Mouse (Mus musculus): ENCODE measurements around the gene Crybg2. TPM values are rescaled to one million over a fixed set of nuclear protein-coding genes. Genes with fewer than 3 reads are reported as not detected.

Crybg2 gene
- total and polyA plus RNA-seq, 3 experiments = 0.65 to 2.3 TPM; not detected in 1

DNA sequence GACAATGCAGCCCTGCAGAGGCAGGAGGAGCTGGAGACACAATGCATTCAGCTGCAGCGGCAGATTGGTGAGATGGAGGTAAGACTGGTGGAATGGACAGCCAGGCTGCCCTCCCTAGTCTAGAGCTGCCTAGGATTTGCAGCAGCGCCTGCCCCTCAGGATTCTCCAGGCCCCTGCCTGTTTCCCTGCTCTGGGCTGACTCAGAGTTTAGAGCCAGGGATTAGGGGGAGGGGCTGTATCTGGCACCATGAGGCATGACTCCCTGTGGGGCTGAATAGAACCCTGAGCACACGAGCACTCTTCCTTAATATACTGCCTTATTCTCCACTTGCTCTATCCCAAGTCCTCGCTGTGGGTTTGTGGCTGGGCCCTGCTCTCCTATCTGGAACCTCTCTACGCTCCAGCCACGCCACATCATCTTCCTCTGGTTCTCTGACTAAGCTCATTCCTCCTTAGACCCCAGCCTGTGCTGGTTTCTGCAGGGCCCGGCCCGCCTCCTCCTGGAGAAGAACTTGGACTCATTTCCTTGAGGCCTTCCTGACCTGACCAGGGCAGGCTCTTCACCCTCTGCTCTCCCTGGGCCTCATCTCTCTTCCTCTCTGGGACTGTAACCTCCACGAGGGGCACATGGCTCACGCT lies 52.9 kb downstream of the Crybg2 start:
- H3K27ac ChIP-seq (ENCODE audit: control insufficient read depth, low read depth, low read length) = no peak overlapping the region

GRCm38 (mm10) chr4:134114038-134114437 lies 53.4 kb downstream of the Crybg2 start:
- no peak for DNase-seq (ENCODE audit: low read depth, low spot score)
- Histone ChIP-seq H3K9ac (ENCODE audit: control insufficient read depth, low read depth, low read length, poor library complexity, severe bottlenecking) (no peak overlapping the region), H3K36me3 (ENCODE audit: control insufficient read depth in 1 of 2, insufficient read depth in 2 of 2, low read length in 2 of 2) (peaks cover 0 to 13% of the 10 kb centered on the region in 2 experiments; a peak in 2 of 4 replicates), H3K4me1 (ENCODE audit: control insufficient read depth in 1 of 2, insufficient read depth in 2 of 2, low read length in 2 of 2) (peaks cover 8 to 29% of the 10 kb centered on the region in 2 experiments), H3K27ac (ENCODE audit: control insufficient read depth, low read depth, low read length) (no peak overlapping the region), H3K79me2 (ENCODE audit: control insufficient read depth, insufficient read depth, low read length, poor library complexity) (no peaks in the 10 kb centered on the region), H3K27me3 (ENCODE audit: control insufficient read depth in 1 of 2, insufficient read depth in 2 of 2, low read length in 2 of 2) (no peaks in the 10 kb centered on the region), H3K9me3 (replicated peaks; ENCODE audit: insufficient read depth, low read length) (no peaks in the 10 kb centered on the region), H3K4me3 (ENCODE audit: control insufficient read depth in 1 of 2, insufficient read depth in 1 of 2, low read depth in 2 of 2, low read length in 2 of 2) (no peak overlapping the region)
- TF ChIP-seq USF1 (IDR thresholded peaks at IDR 0.05; ENCODE audit: low read depth, low read length) (no peak), NELFE (IDR thresholded peaks at IDR 0.05; ENCODE audit: low read depth, low read length) (no peak)

More for the DNA sequence above, 52.9 kb downstream of the Crybg2 start:
- peaks cover 7 to 29% of the 10 kb centered on the region in 2 experiments for H3K4me1 ChIP-seq (ENCODE audit: control insufficient read depth in 1 of 2, insufficient read depth in 2 of 2, low read length in 2 of 2)
- H3K9ac ChIP-seq (ENCODE audit: control insufficient read depth, low read depth, low read length, poor library complexity, severe bottlenecking) = no peak overlapping the region
- no peaks in the 10 kb centered on the region for H3K9me3 ChIP-seq (replicated peaks; ENCODE audit: insufficient read depth, low read length)
- H3K36me3 ChIP-seq (ENCODE audit: control insufficient read depth in 1 of 2, insufficient read depth in 2 of 2, low read length in 2 of 2) = peaks cover 0 to 13% of the 10 kb centered on the region in 2 experiments; a peak in 2 of 4 replicates
- no peak for DNase-seq (ENCODE audit: low read depth, low spot score)
- no peaks in the 10 kb centered on the region for H3K79me2 ChIP-seq (ENCODE audit: control insufficient read depth, insufficient read depth, low read length, poor library complexity)
- TF ChIP-seq MAX (IDR thresholded peaks at IDR 0.05; ENCODE audit: low read length) (no peak), MYB (IDR thresholded peaks at IDR 0.05; ENCODE audit: low read depth, low read length) (no peak), POLR2AphosphoS5 (IDR thresholded peaks at IDR 0.05; ENCODE audit: borderline replicate concordance, low read depth, low read length) (no peak), ELF1 (IDR thresholded peaks at IDR 0.05; ENCODE audit: low read depth, low read length) (no peak)
- no peak overlapping the region for H3K4me3 ChIP-seq (ENCODE audit: control insufficient read depth in 1 of 2, insufficient read depth in 1 of 2, low read depth in 2 of 2, low read length in 2 of 2)
- H3K27me3 ChIP-seq (ENCODE audit: control insufficient read depth in 1 of 2, insufficient read depth in 2 of 2, low read length in 2 of 2) = no peaks in the 10 kb centered on the region

- Histone ChIP-seq H3K36me3 (ENCODE audit: control insufficient read depth in 1 of 2, insufficient read depth in 2 of 2, low read length in 2 of 2) (peaks cover 0 to 19% of the 10 kb centered on the region in 2 experiments; a peak in 2 of 4 replicates), H3K27ac (ENCODE audit: control insufficient read depth, low read depth, low read length) (no peak overlapping the region), H3K27me3 (ENCODE audit: control insufficient read depth in 1 of 2, insufficient read depth in 2 of 2, low read length in 2 of 2) (no peaks in the 10 kb centered on the region), H3K9ac (ENCODE audit: control insufficient read depth, low read depth, low read length, poor library complexity, severe bottlenecking) (no peak overlapping the region), H3K79me2 (ENCODE audit: control insufficient read depth, insufficient read depth, low read length, poor library complexity) (no peaks in the 10 kb centered on the region; the same call in 1 of the 2 replicates), H3K9me3 (replicated peaks; ENCODE audit: insufficient read depth, low read length) (no peaks in the 10 kb centered on the region), H3K4me3 (ENCODE audit: control insufficient read depth in 1 of 2, insufficient read depth in 1 of 2, low read depth in 2 of 2, low read length in 2 of 2) (no peak overlapping the region), H3K4me1 (ENCODE audit: control insufficient read depth in 1 of 2, insufficient read depth in 2 of 2, low read length in 2 of 2) (peaks cover 11 to 32% of the 10 kb centered on the region in 2 experiments)
- DNase-seq (ENCODE audit: low read depth, low spot score) = no peak
- TF ChIP-seq ELF1 (IDR thresholded peaks at IDR 0.05; ENCODE audit: low read depth, low read length) = no peak
- no peak for TF ChIP-seq USF2 (IDR thresholded peaks at IDR 0.05; ENCODE audit: borderline replicate concordance in 1 of 2, insufficient read depth in 1 of 2, low read depth in 1 of 2, low read length in 2 of 2)
- TF ChIP-seq CHD2 (IDR thresholded peaks at IDR 0.05; ENCODE audit: low read length) = no peak
- no peak for TF ChIP-seq RAD21 (IDR thresholded peaks at IDR 0.05; ENCODE audit: low read depth, low read length)
- no peak for TF ChIP-seq SMC3 (IDR thresholded peaks at IDR 0.05; ENCODE audit: low read depth, low read length)
- TF ChIP-seq GABPA (IDR thresholded peaks at IDR 0.05; ENCODE audit: low read depth, low read length) = no peak
- no peak for TF ChIP-seq POLR2A (IDR thresholded peaks at IDR 0.05; ENCODE audit: control insufficient read depth in 1 of 2, insufficient read depth in 1 of 2, low read depth in 1 of 2, low read length in 2 of 2, poor library complexity in 1 of 2)
- no peak for TF ChIP-seq MAX (IDR thresholded peaks at IDR 0.05; ENCODE audit: low read length)
- no peak for TF ChIP-seq MAZ (IDR thresholded peaks at IDR 0.05; ENCODE audit: low read depth, low read length)
- no peak for TF ChIP-seq MAFK (IDR thresholded peaks at IDR 0.05; ENCODE audit: borderline replicate concordance, low read depth, low read length)
- TF ChIP-seq HCFC1 (IDR thresholded peaks at IDR 0.05; ENCODE audit: low read depth, low read length) = no peak
- TF ChIP-seq TAL1 (IDR thresholded peaks at IDR 0.05; ENCODE audit: low read length) = no peak
- TF ChIP-seq ZNF384 (IDR thresholded peaks at IDR 0.05; ENCODE audit: low read depth, low read length) = no peak
- no peak for TF ChIP-seq BHLHE40 (IDR thresholded peaks at IDR 0.05; ENCODE audit: borderline replicate concordance, low read depth, low read length)
Observed at GRCm38 (mm10) chr4:134115215-134116144, 54.9 kb downstream of the Crybg2 start.

Measured in MEL (cell line).